Mouse (Mus musculus) heart, postnatal 0 days (tissue): ENCODE data around the gene Nt5dc3.

ENCODE experiments used
- CTCF ChIP-seq: IDR thresholded peaks from 2 replicates; pipeline ENCODE4 v1.5.1; 2016; ENCODE audit warnings: antibody characterized with exemption, control low read depth, low read depth
- EP300 ChIP-seq: IDR thresholded peaks from 2 replicates; pipeline ENCODE4 v1.6.1; 2016; ENCODE audit warnings: antibody characterized with exemption, low read depth

- TF ChIP-seq CTCF (no peak), EP300 (no peak)
These were observed 93.8 kb downstream of the Nt5dc3 start for GRCm38 (mm10) chr10:86872591-86872990.
